Mouse (Mus musculus): ENCODE measurements at regions not wholly inside any gene's neighbourhood (a gene's known extent, or its start where the extent isn't known, plus 50 kb on each side); places are given as distances from the start of the nearest gene placed in this dataset.

- 73% methylated on average over 3 of the region's 3 CpGs for WGBS
- H3K4me3 ChIP-seq (replicated peaks; ENCODE audit: low read length): no peak overlapping the region
- ATAC-seq: no peak
- H3K27me3 ChIP-seq (replicated peaks; ENCODE audit: control insufficient read depth, insufficient read depth, low read length): no peaks in the 10 kb centered on the region
- H3K27ac ChIP-seq (ENCODE audit: low read length): no peak overlapping the region
- H3K4me1 ChIP-seq (replicated peaks; ENCODE audit: control insufficient read depth, insufficient read depth, low read length): no peaks in the 10 kb centered on the region
- H3K9ac ChIP-seq (replicated peaks; ENCODE audit: low read depth, low read length): no peak overlapping the region
- H3K9me3 ChIP-seq (ENCODE audit: control insufficient read depth, low read length): no peaks in the 10 kb centered on the region
- H3K36me3 ChIP-seq (ENCODE audit: control insufficient read depth, insufficient read depth): no peaks in the 10 kb centered on the region
- no peak overlapping the region for H3K4me2 ChIP-seq (ENCODE audit: low read length)
Measured at GRCm38 (mm10) chr8:74082866-74083618, 729.7 kb upstream of the Large1 start.

DNA sequence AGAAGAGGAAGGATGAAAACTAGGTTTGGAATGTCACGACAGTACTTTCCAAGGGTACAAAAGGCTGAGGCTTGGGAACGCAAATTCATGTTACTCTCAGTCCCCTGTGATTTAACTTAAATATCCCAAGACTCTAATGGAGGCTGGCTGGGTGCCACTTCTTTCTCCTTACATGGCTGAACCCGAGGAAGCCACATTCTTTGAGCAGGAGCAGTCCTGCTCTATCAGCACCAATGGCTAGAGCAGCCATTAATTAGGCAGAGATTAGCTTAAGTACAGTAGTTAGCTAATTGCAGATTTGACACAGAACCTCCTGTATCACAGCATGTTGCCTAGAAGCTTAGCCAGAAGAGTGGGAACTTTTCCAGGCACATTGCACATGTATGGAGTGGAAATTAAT, 720.5 kb upstream of the Large1 start:
- Histone ChIP-seq H3K4me2 (ENCODE audit: low read length) (no peak overlapping the region), H3K36me3 (ENCODE audit: control insufficient read depth, insufficient read depth) (no peaks in the 10 kb centered on the region), H3K9me3 (ENCODE audit: control insufficient read depth, low read length) (no peaks in the 10 kb centered on the region), H3K9ac (replicated peaks; ENCODE audit: low read depth, low read length) (no peak overlapping the region), H3K27ac (ENCODE audit: low read length) (no peak overlapping the region), H3K27me3 (replicated peaks; ENCODE audit: control insufficient read depth, insufficient read depth, low read length) (no peaks in the 10 kb centered on the region), H3K4me3 (replicated peaks; ENCODE audit: low read length) (no peak overlapping the region), H3K4me1 (replicated peaks; ENCODE audit: control insufficient read depth, insufficient read depth, low read length) (peaks cover 3% of the 10 kb centered on the region; the same call in 1 of the 2 replicates)
- 14% methylated on average over 3 of the region's 3 CpGs for WGBS
- peak; percentile 87 for ATAC-seq

- H3K4me3 ChIP-seq (replicated peaks; ENCODE audit: low read length): no peak overlapping the region
- H3K9me3 ChIP-seq (ENCODE audit: control insufficient read depth, low read length): no peaks in the 10 kb centered on the region
- H3K4me1 ChIP-seq (replicated peaks; ENCODE audit: control insufficient read depth, insufficient read depth, low read length): peaks cover 3% of the 10 kb centered on the region; the same call in 1 of the 2 replicates
- H3K9ac ChIP-seq (replicated peaks; ENCODE audit: low read depth, low read length): no peak overlapping the region
- H3K4me2 ChIP-seq (ENCODE audit: low read length): no peak overlapping the region
- no peak for ATAC-seq
- WGBS: 76% methylated on average over 2 of the region's 2 CpGs
- H3K36me3 ChIP-seq (ENCODE audit: control insufficient read depth, insufficient read depth): no peaks in the 10 kb centered on the region
- H3K27ac ChIP-seq (ENCODE audit: low read length): no peak overlapping the region
- no peaks in the 10 kb centered on the region for H3K27me3 ChIP-seq (replicated peaks; ENCODE audit: control insufficient read depth, insufficient read depth, low read length)
Measured at GRCm38 (mm10) chr8:74071484-74071883, 718.1 kb upstream of the Large1 start.

All from forebrain, embryonic 16.5 days (tissue).